ENCODE assay signal across 8 mouse cellular contexts in genomic region chr5:146867246-146867945, GRCm38 (mm10). TPM values are rescaled to one million over a fixed set of nuclear protein-coding genes. Genes with fewer than 3 reads are reported as not detected.
DNase-seq lines count a peak whose midpoint lies in the region; ATAC-seq and TF ChIP-seq lines count a peak whose summit lies in the region.

No protein-coding gene starts in this region.

- peak; percentile 87 for ATAC-seq in CD4-positive, CD25-positive, alpha-beta regulatory T cell, adult 4 months
- ATAC-seq in heart, postnatal 0 days (ENCODE audit: insufficient read depth, low read depth): peak; percentile 71
- ATAC-seq in lung, embryonic 14.5 days (ENCODE audit: insufficient read depth): peak; percentile 72

- no peak for TF ChIP-seq CTCF in heart, postnatal 0 days (IDR thresholded peaks at IDR 0.05; ENCODE audit: low read depth)
- TF ChIP-seq CTCF in lung, embryonic 14.5 days (IDR thresholded peaks at IDR 0.05; ENCODE audit: low read depth): no peak; the same call in 1 of the 2 replicates
- TF ChIP-seq CTCF in olfactory bulb, adult 2 months (IDR thresholded peaks at IDR 0.05; ENCODE audit: insufficient read depth, low read depth, low read length): no peak

- H3K27me3 ChIP-seq in heart, postnatal 0 days (ENCODE audit: control insufficient read depth, insufficient read depth, low read length): no peaks in the 10 kb centered on the region
- H3K27me3 ChIP-seq in lung, embryonic 14.5 days (ENCODE audit: insufficient read depth, low read length): no peaks in the 10 kb centered on the region

- TF ChIP-seq POLR2A in olfactory bulb, adult 2 months (IDR thresholded peaks at IDR 0.05; ENCODE audit: insufficient read depth, low read depth, low read length): no peak

- no peak for TF ChIP-seq EP300 in heart, postnatal 0 days (IDR thresholded peaks at IDR 0.05; ENCODE audit: low read depth)

- DNase-seq in adrenal gland, postnatal 36 days: peak; percentile 18 to 52
- DNase-seq in fibroblast of lung, adult 2 months (ENCODE audit: low read depth): peak; percentile 78
- peak; percentile 19 for DNase-seq in heart, postnatal 0 days (ENCODE audit: low spot score)
- peak; percentile 77 to 79 for DNase-seq in layer of hippocampus, adult 8-10 months (ENCODE audit: low spot score in 2 of 2)
- DNase-seq in lung, embryonic 14.5 days: peak; percentile 50
- peak; percentile 57 to 71 for DNase-seq in thymus, postnatal 36 days

- no peaks in the 10 kb centered on the region; the same call in 1 of the 2 replicates for H3K4me1 ChIP-seq in heart, postnatal 0 days (ENCODE audit: control insufficient read depth, insufficient read depth)
- no peaks in the 10 kb centered on the region for H3K4me1 ChIP-seq in lung, embryonic 14.5 days (ENCODE audit: insufficient read depth)
- H3K4me1 ChIP-seq in olfactory bulb, adult 2 months (ENCODE audit: control insufficient read depth, insufficient read depth, low read length): peaks cover 23% of the 10 kb centered on the region

- H3K27ac ChIP-seq in heart, postnatal 0 days (ENCODE audit: low read depth): peak overlapping the region; percentile 52; the same call in 1 of the 2 replicates
- no peak overlapping the region for H3K27ac ChIP-seq in lung, embryonic 14.5 days (ENCODE audit: low read depth)
- peak overlapping the region; percentile 82 for H3K27ac ChIP-seq in olfactory bulb, adult 2 months (ENCODE audit: insufficient read depth, low read depth, low read length)

- peak overlapping the region; percentile 58 for H3K4me2 ChIP-seq in heart, postnatal 0 days (ENCODE audit: low read depth, low read length)
- peak overlapping the region; percentile 57 for H3K4me2 ChIP-seq in lung, embryonic 14.5 days

- no peaks in the 10 kb centered on the region for H3K9me3 ChIP-seq in heart, postnatal 0 days (replicated peaks; ENCODE audit: control insufficient read depth, low read length)
- no peaks in the 10 kb centered on the region for H3K9me3 ChIP-seq in lung, embryonic 14.5 days (ENCODE audit: low read depth, low read length)

- WGBS in heart, postnatal 0 days: 2% methylated on average over 18 of the region's 19 CpGs
- 2% methylated on average over 19 of the region's 19 CpGs for WGBS in lung, embryonic 14.5 days
- 6% methylated on average over 19 of the region's 19 CpGs for WGBS in olfactory bulb, adult 2 months

- H3K9ac ChIP-seq in heart, postnatal 0 days (replicated peaks; ENCODE audit: low read depth, low read length): no peak overlapping the region; the same call in 1 of the 2 replicates
- no peak overlapping the region; the same call in 1 of the 2 replicates for H3K9ac ChIP-seq in lung, embryonic 14.5 days

- H3K36me3 ChIP-seq in heart, postnatal 0 days (replicated peaks; ENCODE audit: control insufficient read depth, insufficient read depth, low read length): no peaks in the 10 kb centered on the region
- H3K36me3 ChIP-seq in lung, embryonic 14.5 days (ENCODE audit: insufficient read depth): no peaks in the 10 kb centered on the region

- H3K4me3 ChIP-seq in heart, postnatal 0 days (ENCODE audit: low read depth, low read length): peak overlapping the region; percentile 15
- peak overlapping the region; percentile 18; the same call in 1 of the 2 replicates for H3K4me3 ChIP-seq in lung, embryonic 14.5 days (ENCODE audit: low read depth, low read length)
- no peak overlapping the region for H3K4me3 ChIP-seq in olfactory bulb, adult 2 months (ENCODE audit: insufficient read depth, low read depth, low read length)

RNA-seq across cellular contexts. Expression of gene Rasl11a, which starts 22.5 kb away (rescaled TPM):
- 1 to 10 TPM; 3.1 to 3.2 TPM for polyA plus RNA-seq in CD4-positive, CD25-positive, alpha-beta regulatory T cell, adult 4 months (2017; shearing (Covaris generic))
- total RNA-seq in adrenal gland, postnatal 36 days (2021): 1 to 10 TPM; 7.3 to 9.5 TPM
- total RNA-seq in heart, postnatal 0 days (2014; rRNA removed; ENCODE audit: low replicate concordance): 7.9 and 18.8 TPM in 2 replicates
- 7.7 and 8.5 TPM in 2 replicates for polyA plus RNA-seq in heart, postnatal 0 days (2015; fragmentation: Nextera tagmentation; extraction: Ambion mirVana)
- 10 to 100 TPM; 10.8 to 15.0 (median 11.9) TPM for total RNA-seq in layer of hippocampus, adult 8-10 months (2022)
- polyA plus RNA-seq in lung, embryonic 14.5 days (2014; fragmentation: Nextera tagmentation; extraction: Ambion mirVana): 18.6 and 20.4 TPM in 2 replicates
- not detected in 2 replicates for polyA plus RNA-seq in olfactory bulb, adult 2 months (2012; ENCODE audit: insufficient read depth, insufficient read length, low replicate concordance, missing spikeins)

RNA-seq across cellular contexts. Expression of gene Rpl21, which starts 34.7 kb away (rescaled TPM):
- polyA plus RNA-seq in CD4-positive, CD25-positive, alpha-beta regulatory T cell, adult 4 months (2017; shearing (Covaris generic)): 1,000 to 10,000 TPM in 1 of 2 experiments, 100 to 1,000 TPM in 1; 776 to 1,168 TPM
- total RNA-seq in adrenal gland, postnatal 36 days (2021): 100 to 1,000 TPM; 271 to 290 TPM
- total RNA-seq in heart, postnatal 0 days (2014; rRNA removed; ENCODE audit: low replicate concordance): 150 and 153 TPM in 2 replicates
- polyA plus RNA-seq in heart, postnatal 0 days (2015; fragmentation: Nextera tagmentation; extraction: Ambion mirVana): 265 and 289 TPM in 2 replicates
- total RNA-seq in layer of hippocampus, adult 8-10 months (2022): 100 to 1,000 TPM; 157 to 258 (median 206) TPM
- polyA plus RNA-seq in lung, embryonic 14.5 days (2014; fragmentation: Nextera tagmentation; extraction: Ambion mirVana): 678 and 713 TPM in 2 replicates
- not detected in 2 replicates for polyA plus RNA-seq in olfactory bulb, adult 2 months (2012; ENCODE audit: insufficient read depth, insufficient read length, low replicate concordance, missing spikeins)

Comparison
In these comparisons a context has a peak if more than half of its experiments do, and no peak if none do; other contexts are left out.
1. DNase-seq: peak in every context shown above with its lines; median percentile 78 in fibroblast of lung, adult 2 months; 78 in layer of hippocampus, adult 8-10 months; 64 in thymus, postnatal 36 days; 50 in lung, embryonic 14.5 days; 35 in adrenal gland, postnatal 36 days; 19 in heart, postnatal 0 days.